Mouse (Mus musculus): ENCODE measurements around the gene Lrwd1. TPM values are rescaled to one million over a fixed set of nuclear protein-coding genes. Genes with fewer than 3 reads are reported as not detected.
A peak's percentile ranks its signal among the peaks of the same experiment; 100 is the strongest.

The Lrwd1 gene
- total and polyA plus RNA-seq, 2 experiments from 2014 or later, result 16.8 to 35.8 TPM

DNA sequence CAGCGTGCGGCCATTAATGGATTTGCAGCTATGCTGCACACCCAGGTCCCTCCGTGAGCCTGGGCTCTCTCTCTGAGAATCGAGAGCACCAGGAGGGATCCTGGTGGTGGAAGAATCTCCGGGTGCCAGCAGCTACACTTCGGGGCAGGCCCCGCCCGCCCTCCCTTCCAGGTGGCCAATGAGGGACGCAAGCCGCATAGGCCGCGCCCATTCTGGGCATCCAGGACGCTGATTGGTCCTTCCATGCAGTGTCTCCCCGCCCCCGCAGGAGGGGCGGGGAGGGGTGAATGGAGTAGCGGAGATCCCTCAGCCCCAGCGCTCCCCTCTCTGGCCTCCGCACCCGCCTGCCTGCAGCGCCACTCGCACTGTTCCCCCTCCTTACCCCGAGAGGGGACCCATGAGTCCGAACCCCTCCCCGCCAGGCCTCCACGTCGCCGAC lies 52.2 kb downstream of the Lrwd1 start, which contains the start of gene Rasa4:
TSS of gene Rasa4 (plus strand) at position 248 of the 439 bp plus-strand sequence.
- Histone ChIP-seq H3K36me3 (ENCODE audit: insufficient read depth, low read length) (no peaks in the 10 kb centered on the region), H3K9me3 (ENCODE audit: low read length) (no peaks in the 10 kb centered on the region), H3K27ac (0 out of 2 replicates have a peak within 1 kb of the TSS, but pooled peaks have one; percentile 6), H3K9ac (replicated peaks; ENCODE audit: low read length) (peak within 1 kb of the TSS; percentile 48), H3K4me1 (ENCODE audit: insufficient read depth, low read length) (peaks cover 8% of the 10 kb centered on the region), H3K27me3 (ENCODE audit: insufficient read depth, low read length) (no peaks in the 10 kb centered on the region), H3K4me3 (ENCODE audit: low read length) (peak within 1 kb of the TSS; percentile 47), H3K4me2 (ENCODE audit: low read depth, low read length) (peak within 1 kb of the TSS; percentile 59)
- ATAC-seq (peak; percentile 97), DNase-seq (ENCODE audit: low spot score) (peak; percentile 98)
- WGBS, result under 1% methylated on average over 24 of the region's 28 CpGs
- peak; percentile 30 for TF ChIP-seq CTCF (IDR thresholded peaks at IDR 0.05; ENCODE audit: low read depth)

DNA sequence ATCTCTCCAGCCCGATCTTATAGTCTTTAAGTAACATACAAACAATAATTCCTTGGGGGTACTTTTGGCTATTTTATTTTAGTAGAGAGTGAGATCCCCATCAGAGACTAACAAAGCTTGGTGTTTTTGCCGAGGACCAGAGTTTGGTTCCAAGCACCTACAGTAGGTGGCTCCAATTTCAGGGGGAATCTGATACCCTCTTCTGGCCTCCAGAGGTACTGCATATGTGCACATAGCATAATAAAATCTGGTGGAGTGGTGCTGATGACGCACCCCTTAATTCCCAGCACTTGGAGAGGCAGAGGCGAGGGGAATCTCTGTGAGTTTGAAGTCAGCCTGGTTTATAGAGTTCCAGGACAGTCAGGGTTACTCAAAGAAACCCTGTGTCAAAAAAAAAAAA lies 53.5 kb downstream of the Lrwd1 start:
- peaks cover 8% of the 10 kb centered on the region for H3K4me1 ChIP-seq (ENCODE audit: insufficient read depth, low read length)
- no peak overlapping the region for H3K4me2 ChIP-seq (ENCODE audit: low read depth, low read length)
- H3K27me3 ChIP-seq (ENCODE audit: insufficient read depth, low read length), result no peaks in the 10 kb centered on the region
- no peaks in the 10 kb centered on the region for H3K9me3 ChIP-seq (ENCODE audit: low read length)
- no peaks in the 10 kb centered on the region for H3K36me3 ChIP-seq (ENCODE audit: insufficient read depth, low read length)
- WGBS, result 78% methylated on average over 4 of the region's 4 CpGs
- peak; percentile 33 for TF ChIP-seq CTCF (IDR thresholded peaks at IDR 0.05; ENCODE audit: low read depth)
- no peak overlapping the region for H3K27ac ChIP-seq
- H3K4me3 ChIP-seq (ENCODE audit: low read length), result no peak overlapping the region
- DNase-seq (ENCODE audit: low spot score) (no peak), ATAC-seq (no peak)
- no peak overlapping the region for H3K9ac ChIP-seq (replicated peaks; ENCODE audit: low read length)

DNA sequence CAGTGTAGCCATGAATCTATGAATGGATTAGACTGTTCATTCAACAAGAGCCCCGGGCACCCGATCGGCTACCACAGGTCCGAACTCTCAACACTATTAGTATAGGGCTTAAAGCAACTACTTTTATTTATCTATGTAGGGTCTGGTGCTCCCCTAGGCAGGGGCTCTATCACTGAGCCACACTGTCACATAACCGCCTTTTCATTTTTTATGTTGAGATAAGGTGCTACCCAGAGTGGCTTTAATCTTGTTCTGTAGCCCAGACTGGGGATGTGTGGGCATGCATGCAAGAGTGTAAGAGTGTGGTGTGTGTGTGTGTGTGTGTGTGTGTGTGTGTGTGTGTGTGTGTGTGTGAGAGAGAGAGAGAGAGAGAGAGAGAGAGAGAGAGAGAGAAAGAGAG lies 57.7 kb downstream of the Lrwd1 start:
- WGBS, result 92% methylated on average over 5 of the region's 5 CpGs
- Histone ChIP-seq H3K9ac (replicated peaks; ENCODE audit: low read length) (no peak overlapping the region), H3K4me2 (ENCODE audit: low read depth, low read length) (no peak overlapping the region), H3K36me3 (ENCODE audit: insufficient read depth, low read length) (no peaks in the 10 kb centered on the region), H3K4me1 (ENCODE audit: insufficient read depth, low read length) (no peaks in the 10 kb centered on the region), H3K27ac (no peak overlapping the region), H3K9me3 (ENCODE audit: low read length) (no peaks in the 10 kb centered on the region), H3K27me3 (ENCODE audit: insufficient read depth, low read length) (no peaks in the 10 kb centered on the region), H3K4me3 (ENCODE audit: low read length) (no peak overlapping the region)
- DNase-seq (ENCODE audit: low spot score), result no peak
- TF ChIP-seq CTCF (IDR thresholded peaks at IDR 0.05; ENCODE audit: low read depth), result no peak
- ATAC-seq, result no peak

GRCm38 (mm10) chr5:136077001-136077550 lies 58.8 kb downstream of the Lrwd1 start:
- WGBS, result 82% methylated on average over 9 of the region's 9 CpGs
- no peaks in the 10 kb centered on the region for H3K4me1 ChIP-seq (ENCODE audit: insufficient read depth, low read length)

GRCm38 (mm10) chr5:136076284-136076683 lies 59.6 kb downstream of the Lrwd1 start:
- no peak for TF ChIP-seq CTCF (IDR thresholded peaks at IDR 0.05; ENCODE audit: low read depth)
- ATAC-seq, result no peak
- H3K27me3 ChIP-seq (ENCODE audit: insufficient read depth, low read length), result no peaks in the 10 kb centered on the region
- H3K4me1 ChIP-seq (ENCODE audit: insufficient read depth, low read length), result no peaks in the 10 kb centered on the region
- no peak overlapping the region for H3K9ac ChIP-seq (replicated peaks; ENCODE audit: low read length)
- H3K36me3 ChIP-seq (ENCODE audit: insufficient read depth, low read length), result no peaks in the 10 kb centered on the region
- H3K27ac ChIP-seq, result no peak overlapping the region; the same call in 1 of the 2 replicates
- WGBS, result 30% methylated on average over 7 of the region's 7 CpGs
- H3K4me3 ChIP-seq (ENCODE audit: low read length), result no peak overlapping the region
- DNase-seq (ENCODE audit: low spot score), result peak; percentile 12
- no peaks in the 10 kb centered on the region for H3K9me3 ChIP-seq (ENCODE audit: low read length)
- no peak overlapping the region for H3K4me2 ChIP-seq (ENCODE audit: low read depth, low read length)

More at GRCm38 (mm10) chr5:136077001-136077550, 58.8 kb downstream of the Lrwd1 start:
- no peak overlapping the region for H3K4me3 ChIP-seq (ENCODE audit: low read length)
- H3K4me2 ChIP-seq (ENCODE audit: low read depth, low read length), result no peak overlapping the region
- H3K27me3 ChIP-seq (ENCODE audit: insufficient read depth, low read length), result no peaks in the 10 kb centered on the region
- no peaks in the 10 kb centered on the region for H3K9me3 ChIP-seq (ENCODE audit: low read length)
- DNase-seq (ENCODE audit: low spot score) (no peak), ATAC-seq (no peak)
- no peaks in the 10 kb centered on the region for H3K36me3 ChIP-seq (ENCODE audit: insufficient read depth, low read length)
- no peak overlapping the region for H3K9ac ChIP-seq (replicated peaks; ENCODE audit: low read length)
- H3K27ac ChIP-seq, result no peak overlapping the region
- no peak for TF ChIP-seq CTCF (IDR thresholded peaks at IDR 0.05; ENCODE audit: low read depth)

DNA sequence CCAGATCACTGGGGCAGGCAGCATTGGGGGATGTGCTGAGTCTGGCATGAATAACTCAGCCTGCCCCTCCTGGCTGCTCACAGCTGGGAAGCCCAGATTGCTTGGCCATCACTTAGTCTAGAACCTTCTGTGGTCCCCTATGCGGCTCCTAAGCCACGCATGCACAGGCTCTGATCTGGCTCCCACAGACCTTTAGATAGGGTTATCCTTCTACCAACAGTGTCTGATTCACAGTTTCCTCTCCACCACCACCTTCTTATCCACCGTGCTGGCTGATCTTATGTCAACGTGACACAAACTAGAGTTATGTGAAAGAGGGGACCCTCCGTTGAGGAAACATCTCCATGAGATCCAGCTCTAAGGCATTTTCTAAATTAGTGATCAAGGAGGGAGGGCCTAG lies 60.8 kb downstream of the Lrwd1 start:
- no peaks in the 10 kb centered on the region for H3K27me3 ChIP-seq (ENCODE audit: insufficient read depth, low read length)
- H3K9ac ChIP-seq (replicated peaks; ENCODE audit: low read length), result no peak overlapping the region
- H3K36me3 ChIP-seq (ENCODE audit: insufficient read depth, low read length), result no peaks in the 10 kb centered on the region
- H3K4me3 ChIP-seq (ENCODE audit: low read length), result no peak overlapping the region
- H3K4me2 ChIP-seq (ENCODE audit: low read depth, low read length), result no peak overlapping the region
- 96% methylated on average over 5 of the region's 5 CpGs for WGBS
- DNase-seq (ENCODE audit: low spot score) (no peak), ATAC-seq (no peak)
- no peaks in the 10 kb centered on the region for H3K9me3 ChIP-seq (ENCODE audit: low read length)
- no peak overlapping the region for H3K27ac ChIP-seq
- no peaks in the 10 kb centered on the region for H3K4me1 ChIP-seq (ENCODE audit: insufficient read depth, low read length)
- no peak for TF ChIP-seq CTCF (IDR thresholded peaks at IDR 0.05; ENCODE audit: low read depth)

GRCm38 (mm10) chr5:136073526-136073925 lies 62.3 kb downstream of the Lrwd1 start:
- ATAC-seq, result no peak
- Histone ChIP-seq H3K36me3 (ENCODE audit: insufficient read depth, low read length) (no peaks in the 10 kb centered on the region), H3K27me3 (ENCODE audit: insufficient read depth, low read length) (no peaks in the 10 kb centered on the region), H3K27ac (no peak overlapping the region), H3K9ac (replicated peaks; ENCODE audit: low read length) (no peak overlapping the region), H3K4me1 (ENCODE audit: insufficient read depth, low read length) (no peaks in the 10 kb centered on the region), H3K9me3 (ENCODE audit: low read length) (no peaks in the 10 kb centered on the region), H3K4me3 (ENCODE audit: low read length) (no peak overlapping the region), H3K4me2 (ENCODE audit: low read depth, low read length) (no peak overlapping the region)
- WGBS, result 70% methylated on average over 11 of the region's 11 CpGs
- DNase-seq (ENCODE audit: low spot score), result no peak
- no peak for TF ChIP-seq CTCF (IDR thresholded peaks at IDR 0.05; ENCODE audit: low read depth)
